Comparison of ENCODE assay signal across 9 mouse cellular contexts in the genomic region with DNA sequence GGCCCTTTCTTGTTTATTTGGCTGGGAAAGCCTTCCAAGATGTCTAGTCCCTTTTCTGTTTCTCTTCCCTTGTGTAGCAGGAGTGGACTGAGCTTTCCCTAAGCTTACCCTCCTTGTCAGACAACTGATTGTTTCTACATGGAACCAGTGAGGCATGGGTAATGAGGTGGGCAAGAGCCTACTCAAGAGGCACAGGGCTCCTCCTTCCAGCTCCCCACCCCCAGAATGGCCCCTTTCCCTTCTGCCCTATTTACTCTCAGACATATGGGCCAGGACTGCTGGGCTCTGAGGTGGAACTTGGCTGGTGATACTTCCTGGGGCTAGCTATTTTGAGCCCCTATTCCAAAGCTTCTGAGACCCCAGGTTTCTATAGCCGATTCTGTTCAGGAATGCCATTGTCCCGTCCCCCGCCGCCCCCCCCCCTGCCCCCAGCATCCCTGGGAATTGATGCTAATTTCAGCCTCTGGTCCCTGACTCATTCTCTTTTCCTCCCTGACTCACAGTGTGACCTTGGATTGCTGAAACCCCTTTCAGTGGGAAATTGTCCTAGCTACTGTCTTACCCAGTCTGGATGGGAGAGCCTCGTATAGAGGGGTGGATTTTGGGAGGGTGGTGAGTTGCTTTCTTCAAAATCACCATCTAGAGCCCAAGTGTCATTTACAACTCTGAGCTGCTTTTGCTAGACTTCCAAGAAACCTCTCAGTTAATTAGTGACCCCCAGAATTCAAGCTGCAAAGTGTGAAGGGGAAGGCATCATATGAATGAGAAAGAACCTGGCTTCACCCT. TPM values are rescaled to one million over a fixed set of nuclear protein-coding genes. Genes with fewer than 3 reads are reported as not detected.
DNase-seq lines count a peak whose midpoint lies in the region; ATAC-seq and TF ChIP-seq lines count a peak whose summit lies in the region.
"Had no signal": no experiment of that assay in that cellular context is flagged by ENCODE, and none has a peak within 500 bp of the region (broad histone marks: within the 10 kb centered on the region; RNA-seq: fewer than 3 reads in every experiment).

No protein-coding gene starts in this region.

- TF ChIP-seq CTCF in E14TG2a.4 (conservative IDR thresholded peaks at IDR 0.05; ENCODE audit: low read length), result no peak

- no peak overlapping the region for H3K4me2 ChIP-seq in embryonic facial prominence, embryonic 13.5 days
- no peak overlapping the region for H3K4me2 ChIP-seq in liver, embryonic 12.5 days

- ATAC-seq in embryonic facial prominence, embryonic 13.5 days (ENCODE audit: insufficient number of reproducible peaks, insufficient read depth, low FRiP score, low TSS enrichment, low read depth), result no peak
- no peak for ATAC-seq in liver, embryonic 12.5 days

- peak; percentile 56 for DNase-seq in 3T3-L1 (ENCODE audit: low read depth, low spot score)
- peak; percentile 65 for DNase-seq in mesoderm, embryonic 11.5 days (ENCODE audit: low read depth, low spot score)
- no peak for DNase-seq in ovary, adult 18-20 months (ENCODE audit: low spot score)
- DNase-seq in layer of hippocampus, adult 18-20 months (ENCODE audit: low spot score in 2 of 2), result no peak
- DNase-seq: kidney, adult 11 months had no signal

- H3K4me1 ChIP-seq in E14TG2a.4 (replicated peaks; ENCODE audit: low read depth, low read length), result peaks cover 98% of the 10 kb centered on the region
- peaks cover 32% of the 10 kb centered on the region for H3K4me1 ChIP-seq in embryonic facial prominence, embryonic 13.5 days
- H3K4me1 ChIP-seq in liver, embryonic 12.5 days, result no peaks in the 10 kb centered on the region

- H3K4me3 ChIP-seq in E14TG2a.4 (replicated peaks; ENCODE audit: low read length), result peak overlapping the region; percentile 60
- H3K4me3 ChIP-seq in embryonic facial prominence, embryonic 13.5 days, result no peak overlapping the region
- H3K4me3 ChIP-seq in liver, embryonic 12.5 days, result no peak overlapping the region

- H3K27ac ChIP-seq in embryonic facial prominence, embryonic 13.5 days, result peak overlapping the region; percentile 72
- no peak overlapping the region for H3K27ac ChIP-seq in liver, embryonic 12.5 days

- 9% methylated on average over 5 of the region's 5 CpGs for WGBS in embryonic facial prominence, embryonic 13.5 days
- 35% methylated on average over 5 of the region's 5 CpGs for WGBS in liver, embryonic 12.5 days (ENCODE audit: insufficient replicate concordance)

- H3K9me3 ChIP-seq in E14TG2a.4 (ENCODE audit: low read length), result no peaks in the 10 kb centered on the region
- H3K9me3 ChIP-seq in embryonic facial prominence, embryonic 13.5 days, result no peaks in the 10 kb centered on the region
- no peaks in the 10 kb centered on the region for H3K9me3 ChIP-seq in liver, embryonic 12.5 days (replicated peaks)

- no peak overlapping the region for H3K9ac ChIP-seq in embryonic facial prominence, embryonic 13.5 days
- no peak overlapping the region for H3K9ac ChIP-seq in liver, embryonic 12.5 days

- peaks cover 7% of the 10 kb centered on the region; the same call in 1 of the 2 replicates for H3K36me3 ChIP-seq in E14TG2a.4 (ENCODE audit: insufficient read depth, low read length)
- peaks cover 5% of the 10 kb centered on the region; the same call in 1 of the 2 replicates for H3K36me3 ChIP-seq in embryonic facial prominence, embryonic 13.5 days
- H3K36me3 ChIP-seq in liver, embryonic 12.5 days, result no peaks in the 10 kb centered on the region

- no peaks in the 10 kb centered on the region for H3K27me3 ChIP-seq in E14TG2a.4 (ENCODE audit: insufficient read depth, low read length)
- no peaks in the 10 kb centered on the region for H3K27me3 ChIP-seq in embryonic facial prominence, embryonic 13.5 days
- H3K27me3 ChIP-seq in liver, embryonic 12.5 days (replicated peaks), result peaks cover 18% of the 10 kb centered on the region

RNA-seq across cellular contexts. Expression of a gene that starts 16.0 kb away (rescaled TPM):
- polyA plus RNA-seq in embryonic facial prominence, embryonic 13.5 days (2015; fragmentation: Nextera tagmentation; extraction: Ambion mirVana), result 7.1 and 8.8 TPM in 2 replicates
- polyA plus RNA-seq in liver, embryonic 12.5 days (2016; fragmentation: Nextera tagmentation; extraction: Ambion mirVana), result 0.30 and 0.36 TPM in 2 replicates
- total RNA-seq in layer of hippocampus, adult 18-20 months (2021), result 100 to 1,000 TPM; 111 to 112 TPM

RNA-seq across cellular contexts. Expression of a gene that starts 19.0 kb away (rescaled TPM):
- polyA plus RNA-seq in embryonic facial prominence, embryonic 13.5 days (2015; fragmentation: Nextera tagmentation; extraction: Ambion mirVana), result 12.6 and 16.9 TPM in 2 replicates
- 0.56 and 0.67 TPM in 2 replicates for polyA plus RNA-seq in liver, embryonic 12.5 days (2016; fragmentation: Nextera tagmentation; extraction: Ambion mirVana)
- total RNA-seq in layer of hippocampus, adult 18-20 months (2021), result 100 to 1,000 TPM; 113 to 123 TPM

RNA-seq across cellular contexts. Expression of a gene that starts 46.1 kb away (rescaled TPM):
- polyA plus RNA-seq in embryonic facial prominence, embryonic 13.5 days (2015; fragmentation: Nextera tagmentation; extraction: Ambion mirVana), result not detected in 2 replicates
- not detected in 2 replicates for polyA plus RNA-seq in liver, embryonic 12.5 days (2016; fragmentation: Nextera tagmentation; extraction: Ambion mirVana)
- total RNA-seq in layer of hippocampus, adult 18-20 months (2021), result under 1 TPM; 0.58 to 0.74 TPM
- polyA plus RNA-seq: limb, embryonic 14.5 days had no signal

Comparison
In these comparisons a context has a peak if more than half of its experiments do, and no peak if none do; other contexts are left out.
1. DNase-seq: peak in 3T3-L1 (single experiment) and mesoderm, embryonic 11.5 days (single experiment); none in ovary, adult 18-20 months (single experiment) and layer of hippocampus, adult 18-20 months (0 of 2).